Mouse (Mus musculus): ENCODE data around the gene Gys2.
A peak's percentile ranks its signal among the peaks of the same experiment; 100 is the strongest.
"Not testable (repeated sequence)": the region's sequence is repeated elsewhere in the genome, so short reads cannot be mapped to it uniquely, and the experiment has no call there.

Gys2 gene

DNA sequence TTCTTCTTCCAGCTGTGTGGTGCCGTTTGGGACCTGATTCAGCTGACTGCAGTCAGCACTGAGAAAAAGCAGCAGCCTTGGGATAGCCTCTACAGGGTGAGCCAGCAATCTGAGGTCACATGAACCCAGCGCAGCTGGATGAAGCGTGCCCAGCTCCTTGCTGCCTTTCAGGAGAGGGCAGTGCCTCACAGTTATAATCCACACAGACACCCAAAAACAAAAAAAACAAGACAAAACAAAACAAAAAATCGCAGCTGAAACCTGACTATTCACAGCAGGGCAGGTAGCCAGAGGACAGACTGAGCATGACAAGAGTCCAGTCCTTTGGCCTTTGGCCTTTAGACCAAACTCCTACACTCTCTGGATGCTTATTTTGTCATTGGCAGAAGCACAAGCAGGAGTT lies at the start of gene Gys2:
TSS of gene Gys2 (minus strand) at position 309 of the 403 bp plus-strand sequence.
- DNase-seq: no peak

DNA sequence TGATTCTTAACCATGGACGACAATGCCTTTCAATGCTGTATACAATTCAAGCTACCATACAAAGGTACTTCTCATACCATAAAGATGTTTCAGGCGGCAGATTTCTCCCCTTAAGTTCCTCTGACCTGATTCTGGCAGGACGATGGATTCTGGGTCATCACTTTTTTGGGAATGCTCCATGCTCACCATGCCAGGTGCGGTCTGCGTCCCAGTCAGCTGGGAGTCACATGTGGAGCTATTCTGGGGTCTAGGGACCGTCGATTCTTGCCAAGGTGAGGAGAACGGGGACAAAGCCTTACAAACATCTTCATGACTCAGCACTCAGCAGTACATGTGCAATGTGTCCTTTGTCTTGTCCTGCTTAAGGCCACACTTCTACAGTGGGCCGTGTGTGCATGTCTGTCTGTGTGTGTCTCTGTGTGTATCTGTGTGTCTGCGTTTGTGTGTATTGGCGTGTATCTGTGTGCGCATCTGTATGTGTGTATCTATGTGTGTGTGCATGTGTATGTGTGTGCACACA lies 48.7 kb upstream of the Gys2 start:
- no peak for DNase-seq

DNA sequence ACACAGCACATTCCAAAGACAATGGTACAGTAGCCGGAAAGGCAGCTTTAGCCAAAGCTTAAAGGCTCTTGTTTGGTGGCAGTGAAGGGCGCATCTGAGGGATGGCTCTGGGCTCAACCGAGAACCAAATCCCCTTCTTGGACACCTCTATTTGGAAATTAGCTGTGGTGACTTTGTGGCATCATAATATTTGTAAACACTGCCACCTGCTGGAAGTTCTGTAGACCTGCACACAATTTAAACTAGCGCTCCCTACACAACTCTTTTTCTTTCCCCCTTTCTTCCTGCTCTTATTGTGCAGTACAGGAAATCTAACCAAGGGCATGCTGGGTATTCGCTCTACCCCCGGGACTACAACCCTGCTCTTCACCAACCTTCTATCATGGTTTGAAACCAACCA lies 46.2 kb upstream of the Gys2 start:
- DNase-seq: no peak

DNA sequence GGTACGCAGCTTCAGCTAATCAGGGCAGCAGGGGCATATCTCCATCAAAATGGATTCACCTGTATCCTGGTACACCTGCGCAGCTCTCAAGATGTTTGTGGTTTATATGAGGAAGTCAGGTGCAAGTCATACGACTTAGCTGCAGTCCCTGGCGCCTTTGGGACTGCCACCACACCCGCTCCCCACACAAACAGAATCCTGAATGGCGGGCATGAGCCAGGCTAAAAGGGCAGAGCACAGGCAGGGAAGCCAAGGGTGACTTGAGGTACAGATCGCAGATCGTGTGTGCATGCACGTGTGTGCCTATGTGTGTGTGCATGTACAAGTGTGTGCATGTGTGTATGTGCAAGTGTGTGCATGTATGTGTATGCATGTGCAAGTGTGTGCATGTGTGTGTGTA lies 42.5 kb upstream of the Gys2 start:
- DNase-seq: not testable (repeated sequence)

DNA sequence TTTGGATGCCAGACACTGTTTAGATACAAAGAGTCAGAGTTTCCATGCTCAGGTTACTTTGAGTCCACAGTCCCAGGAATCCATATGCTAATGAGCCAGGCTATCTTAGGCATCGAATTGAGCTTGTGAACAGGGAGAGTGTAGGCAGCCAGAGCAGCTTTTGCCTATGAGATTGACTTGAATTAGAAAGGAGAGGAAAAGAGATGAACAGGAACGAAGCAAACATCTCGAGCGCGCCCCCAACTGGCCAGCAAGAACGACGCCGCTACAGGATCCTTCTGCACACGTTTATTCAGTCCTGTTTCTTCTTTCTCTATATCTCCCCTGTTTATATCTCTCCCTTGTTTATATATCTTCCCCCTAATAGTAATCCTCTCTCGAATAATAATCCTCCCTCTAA lies 42.0 kb upstream of the Gys2 start:
- peak; percentile 40 for DNase-seq

DNA sequence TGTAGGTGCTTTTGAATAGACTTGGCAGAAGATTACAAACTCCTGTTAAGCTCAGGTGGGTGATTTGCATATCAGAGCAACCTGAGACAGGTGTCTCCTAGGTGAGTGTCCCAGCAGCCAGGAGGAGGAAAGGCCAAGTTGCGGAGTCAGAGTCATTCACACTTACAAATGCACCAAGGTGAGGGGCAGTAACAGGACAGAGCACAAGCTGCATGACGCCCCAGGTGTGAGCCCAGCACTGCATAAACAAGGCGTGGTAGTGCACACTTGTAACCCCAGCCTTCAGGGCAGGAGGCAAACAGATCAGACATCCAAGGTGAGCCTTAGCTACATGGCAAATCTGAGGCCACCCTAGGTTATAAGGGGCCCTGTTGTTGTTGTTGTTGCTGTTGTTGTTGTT lies 40.0 kb upstream of the Gys2 start:
- no peak for DNase-seq

DNA sequence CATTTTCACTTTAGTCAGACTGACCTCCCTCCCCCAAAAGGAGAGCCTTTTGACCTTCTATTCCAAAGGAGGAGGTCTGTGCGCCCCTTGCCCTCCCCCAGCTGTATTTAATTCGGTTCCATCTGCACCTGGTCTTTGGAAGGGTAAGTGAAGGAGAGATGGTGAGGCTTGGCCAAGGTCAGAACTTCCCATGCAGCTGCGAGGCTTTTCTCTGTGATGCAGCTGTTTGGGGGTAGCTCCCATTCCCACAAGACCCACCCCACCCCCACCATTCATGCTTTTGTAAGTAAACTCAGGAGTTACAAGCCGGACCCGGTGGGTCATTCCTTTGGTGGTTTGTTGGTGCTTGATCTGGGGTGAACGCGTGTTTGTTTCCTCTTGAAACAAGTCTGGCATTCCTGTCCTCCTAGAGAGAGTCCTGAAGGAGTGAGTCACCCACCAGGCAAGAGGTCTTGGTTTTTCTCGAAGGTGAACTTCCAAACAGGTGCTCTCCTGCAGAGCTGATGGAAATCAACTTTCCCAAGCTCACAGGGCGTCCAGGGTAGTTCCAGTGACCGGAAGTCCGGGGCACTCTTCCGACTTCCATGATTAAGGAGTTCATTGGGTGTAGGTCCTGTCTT lies 38.7 kb upstream of the Gys2 start:
- no peak for DNase-seq

DNA sequence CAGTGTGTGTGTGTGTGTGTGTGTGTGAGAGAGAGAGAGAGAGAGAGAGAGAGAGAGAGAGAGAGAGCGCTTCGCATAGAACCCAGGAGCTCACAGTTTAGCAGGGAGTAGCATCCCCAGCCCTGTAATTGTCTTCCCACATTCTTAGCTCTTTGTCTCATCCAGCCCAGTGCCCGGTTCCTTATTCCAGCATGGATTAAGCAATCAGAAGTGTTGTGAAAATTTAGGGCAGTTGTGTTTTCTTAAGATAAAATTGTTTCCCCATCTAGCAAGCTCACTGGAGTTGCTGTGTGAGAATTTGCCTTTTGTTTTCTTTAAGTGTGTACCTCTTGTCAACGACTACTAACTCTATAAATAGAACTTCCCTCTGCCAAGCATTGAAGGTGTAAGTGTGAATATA lies 35.8 kb upstream of the Gys2 start:
- no peak for DNase-seq

DNA sequence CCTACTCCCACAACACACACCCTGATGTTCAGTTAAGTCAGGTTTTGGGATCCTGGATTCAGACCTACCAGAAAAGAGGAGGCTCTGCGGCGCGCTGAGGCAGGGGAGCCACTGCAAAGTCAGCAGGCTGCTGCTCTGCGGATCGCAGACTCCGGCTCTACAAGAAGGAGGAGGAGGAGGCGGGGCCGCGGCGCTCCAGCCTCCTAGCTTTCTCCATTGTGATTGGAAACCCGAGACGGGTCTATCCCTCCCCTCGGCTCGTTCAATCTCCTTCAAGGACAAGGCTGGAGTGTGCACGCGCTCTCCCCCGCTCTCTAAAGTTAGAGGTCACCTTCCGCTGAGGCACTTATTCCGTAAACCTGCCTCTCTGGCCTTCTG lies 34.9 kb upstream of the Gys2 start, which contains the start of gene Ldhb:
TSS of gene Ldhb (minus strand) at position 173 of the 378 bp plus-strand sequence.
- peak; percentile 75 for DNase-seq

DNA sequence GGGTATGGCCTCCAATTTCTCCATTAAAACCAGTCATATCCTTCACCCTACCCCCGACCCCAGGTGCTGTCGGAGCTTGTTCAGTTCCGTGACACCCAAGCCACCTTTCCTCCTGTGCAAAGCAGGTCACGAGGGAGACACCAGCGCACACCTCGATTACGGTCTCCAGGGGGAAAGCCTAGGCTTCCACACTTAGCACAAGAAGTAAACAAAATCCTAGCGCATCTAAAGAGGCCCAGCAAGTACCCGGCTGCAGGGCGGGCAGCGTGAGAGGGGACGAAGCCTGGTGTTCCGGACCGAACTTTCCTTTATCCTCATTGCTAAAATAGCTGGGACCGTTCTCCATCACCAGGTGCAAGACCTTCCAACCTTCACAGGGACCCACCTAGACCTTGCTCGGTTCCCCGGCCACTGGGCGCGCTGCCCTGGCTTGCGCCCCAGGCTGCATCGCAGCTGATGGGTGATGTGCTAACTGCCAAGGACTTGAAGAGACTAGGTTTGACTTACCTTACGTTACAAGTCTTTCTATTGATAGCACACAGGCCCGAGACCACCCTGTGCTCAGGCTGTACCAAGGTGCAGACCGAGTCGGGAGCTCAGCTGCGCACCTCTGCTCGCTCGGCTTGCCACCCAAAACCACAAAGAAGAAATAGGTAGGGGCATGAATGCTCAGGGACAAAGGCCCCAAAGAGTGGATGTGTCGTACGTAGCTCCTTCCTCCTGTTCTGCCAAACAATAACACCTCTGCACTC lies 34.3 kb upstream of the Gys2 start:
- no peak for DNase-seq

DNA sequence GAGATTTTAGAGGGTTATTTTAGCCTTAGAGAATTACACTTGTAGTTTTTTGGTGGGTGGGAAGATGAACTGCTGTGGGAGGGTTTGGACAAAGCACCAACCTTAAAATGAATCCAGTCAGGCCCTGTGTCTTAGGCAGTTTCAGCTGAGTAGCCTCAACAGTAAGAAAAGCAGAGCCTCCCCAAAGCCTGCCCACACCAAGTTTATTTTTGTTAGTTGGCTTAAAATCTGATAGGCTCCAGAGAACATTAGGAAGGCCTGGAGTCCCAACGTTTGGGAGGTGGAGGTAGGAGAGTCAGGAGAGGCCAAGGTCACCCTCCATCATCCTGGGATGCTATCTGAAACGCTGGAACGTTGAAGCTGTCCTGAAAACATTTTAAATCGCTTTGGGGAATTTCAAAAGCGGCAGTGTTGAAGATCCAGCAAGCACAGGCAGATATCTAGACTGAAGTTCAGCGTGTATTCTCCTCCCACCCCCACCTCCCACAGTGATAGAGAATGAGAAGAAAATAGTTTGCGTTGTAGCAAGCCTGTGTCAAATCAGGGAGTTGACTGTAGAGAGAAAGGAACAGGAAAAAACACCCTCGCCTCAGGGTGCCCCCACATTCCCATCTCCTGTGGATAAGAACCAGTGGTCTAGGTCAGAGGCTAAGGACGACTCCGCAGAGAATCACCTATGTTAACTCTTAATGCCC lies 33.6 kb upstream of the Gys2 start:
- DNase-seq: no peak

DNA sequence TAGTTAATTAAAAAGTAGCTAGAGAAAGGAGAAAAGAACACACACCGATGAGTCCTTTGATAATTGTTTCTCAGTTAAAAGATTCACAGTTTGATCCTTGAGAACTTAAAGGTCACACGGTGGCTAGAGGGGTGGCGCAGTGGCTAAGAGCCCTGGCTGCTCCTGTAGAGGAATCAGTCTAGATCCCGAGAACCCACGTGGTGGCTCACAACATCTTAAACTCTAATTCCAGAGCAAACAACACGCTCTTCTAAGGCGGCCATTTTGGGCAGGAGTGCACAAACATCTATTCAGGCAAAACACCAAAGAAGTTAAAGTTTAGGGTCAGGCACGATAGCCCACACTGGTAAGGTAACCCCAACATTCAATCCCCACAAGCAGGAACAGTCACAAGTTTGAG lies 30.7 kb upstream of the Gys2 start:
- no peak for DNase-seq

DNA sequence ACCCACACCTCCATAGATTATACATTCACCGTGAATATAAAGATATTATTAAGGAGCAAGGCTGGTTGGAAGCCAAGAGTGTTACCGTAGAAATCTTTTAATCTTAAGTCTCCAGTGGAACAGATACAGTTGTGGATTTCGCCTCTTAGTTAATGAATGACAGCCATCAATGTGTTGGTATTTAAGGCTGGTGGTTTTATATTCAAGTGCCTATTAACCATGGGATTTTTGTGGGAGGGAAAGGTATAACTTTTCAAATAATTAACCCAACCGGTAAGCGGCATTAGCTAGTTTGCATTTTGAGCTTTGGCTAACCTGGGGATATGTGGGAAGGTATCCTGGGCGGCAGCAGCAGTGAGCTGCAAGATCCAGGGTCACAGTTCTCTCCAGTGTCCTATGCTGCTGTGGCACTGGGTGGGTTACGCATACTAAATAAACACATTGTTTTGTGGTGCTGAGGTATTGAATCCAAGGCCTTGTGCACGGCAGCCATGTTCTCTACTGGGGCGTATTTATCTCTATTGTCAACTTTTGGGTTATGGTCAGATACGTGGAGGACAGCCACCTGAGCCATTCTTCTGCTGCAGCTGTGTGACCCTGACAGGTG lies 29.7 kb upstream of the Gys2 start:
- DNase-seq: no peak

DNA sequence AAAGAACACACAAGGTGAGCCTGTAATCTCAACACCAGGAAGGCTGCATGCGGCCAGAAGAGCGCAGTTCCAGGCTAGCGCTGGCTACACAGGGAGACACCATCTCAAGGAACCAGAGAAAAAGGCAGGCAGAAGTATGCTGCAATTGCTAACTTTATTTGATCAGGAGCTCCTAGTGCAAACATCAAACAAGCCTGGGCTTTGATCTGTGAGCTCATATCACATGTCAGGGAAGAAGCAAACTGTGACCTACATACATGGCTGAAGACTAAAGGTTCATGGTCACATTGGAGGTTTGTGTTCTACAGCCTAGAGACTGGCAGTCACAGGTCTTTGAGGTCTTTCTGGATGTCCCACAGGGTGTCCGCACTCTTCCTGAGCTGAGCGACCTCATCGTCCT lies 17.2 kb upstream of the Gys2 start:
- not testable (repeated sequence) for DNase-seq

DNA sequence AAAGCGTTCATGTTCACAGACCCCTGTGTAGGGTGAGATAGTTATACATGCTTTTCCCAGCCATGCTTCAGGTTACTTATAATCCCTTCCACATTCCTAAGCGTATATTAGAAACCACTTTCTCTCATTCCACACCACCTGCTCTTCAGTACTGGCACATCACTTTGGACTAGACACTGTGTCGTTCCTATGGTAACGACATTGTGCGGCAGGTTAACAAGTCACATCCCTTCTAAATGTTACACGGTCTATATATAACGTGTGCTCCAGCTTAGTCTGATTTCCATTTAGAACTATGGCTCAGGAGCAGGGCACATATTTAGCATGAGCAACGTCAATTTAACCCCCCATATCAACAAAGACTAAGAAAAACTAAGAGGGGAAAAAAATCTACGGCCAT lies 14.7 kb upstream of the Gys2 start:
- DNase-seq: no peak

DNA sequence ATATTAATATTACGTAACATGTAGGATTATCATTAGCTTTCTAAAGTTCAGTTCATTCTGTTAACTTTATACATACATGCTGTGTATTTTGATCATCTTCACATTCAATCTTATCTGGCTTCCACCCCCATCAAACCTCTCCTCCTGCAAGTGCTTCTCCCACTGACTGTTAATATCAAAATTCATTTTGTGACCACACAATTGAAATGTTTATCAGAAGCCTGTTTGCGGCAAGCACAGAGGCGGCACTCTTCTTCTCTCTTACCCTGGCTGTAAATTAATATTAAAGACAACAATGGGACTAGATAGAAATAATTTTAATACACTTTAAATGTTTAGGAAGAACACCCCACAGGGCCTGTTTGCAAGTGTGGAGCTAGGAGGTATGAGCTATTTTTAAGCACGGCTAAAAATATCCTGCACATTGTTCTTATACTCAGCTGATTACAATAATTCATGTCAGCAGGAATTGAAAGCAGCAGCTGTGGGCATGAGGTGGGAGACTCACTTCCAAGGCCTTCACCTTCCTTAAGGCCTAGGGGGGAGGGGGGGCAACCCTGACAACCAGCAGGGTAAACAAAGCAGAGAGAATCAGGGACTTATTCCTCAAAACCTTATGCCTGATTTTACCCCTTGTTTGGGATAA lies 12.7 kb upstream of the Gys2 start:
- no peak for DNase-seq

DNA sequence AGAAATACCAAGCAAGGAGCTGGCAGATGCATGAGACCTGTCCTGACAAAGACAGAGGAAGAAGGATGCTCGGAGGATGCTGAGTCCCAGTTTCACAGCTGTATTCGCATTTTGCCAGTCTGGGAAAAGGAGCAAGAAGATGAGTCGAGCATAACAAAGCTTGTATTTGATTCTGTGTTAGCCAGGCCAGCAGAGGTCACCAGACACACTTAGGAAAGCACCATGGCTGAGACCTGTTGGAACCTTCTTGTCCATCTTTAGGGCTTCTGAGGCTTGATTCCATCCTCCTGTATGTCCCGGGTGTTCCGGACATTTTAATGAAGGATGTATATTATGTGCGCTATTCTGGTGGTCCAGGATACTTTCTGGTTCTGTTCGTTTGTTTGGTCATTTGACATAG lies 4.3 kb upstream of the Gys2 start:
- DNase-seq: no peak

DNA sequence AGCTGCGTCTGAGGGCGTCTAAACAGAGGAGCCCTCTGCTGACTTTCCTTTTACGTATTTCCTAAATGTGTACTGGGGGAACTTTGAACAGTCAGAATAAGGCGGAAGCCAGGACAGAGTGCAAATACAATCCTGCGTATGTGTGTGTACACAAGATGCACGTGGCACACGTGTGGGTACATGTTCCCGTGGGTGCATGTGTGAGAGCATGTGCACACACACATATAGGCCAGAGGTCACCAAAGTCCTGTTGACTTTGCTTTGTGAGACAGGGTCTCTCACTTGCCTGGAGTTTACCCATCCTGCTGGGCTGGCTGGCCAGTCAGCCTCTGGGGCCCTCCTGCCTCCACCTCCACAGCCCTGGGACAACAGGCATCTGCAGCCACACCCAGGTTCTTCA lies 1.8 kb downstream of the Gys2 start:
- peak; percentile 6 for DNase-seq

DNA sequence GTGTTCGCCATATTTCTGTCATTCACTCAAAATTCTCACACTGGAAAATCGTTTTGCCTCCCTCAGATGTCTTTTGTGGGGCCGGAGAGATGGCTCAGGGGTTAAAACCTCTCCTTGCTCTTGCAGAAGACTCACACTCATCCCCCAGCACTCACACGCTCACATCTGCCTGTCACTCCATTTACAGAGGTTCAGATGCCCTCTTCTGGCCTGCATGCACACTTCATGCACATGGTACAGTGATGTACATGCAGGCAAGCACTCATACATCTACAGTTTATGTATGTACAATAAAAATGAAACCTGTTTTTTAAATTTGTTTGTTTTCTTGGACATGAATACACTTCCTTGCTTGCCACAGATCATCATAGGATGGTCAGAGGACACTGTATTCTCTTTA lies 3.3 kb downstream of the Gys2 start:
- no peak for DNase-seq

DNA sequence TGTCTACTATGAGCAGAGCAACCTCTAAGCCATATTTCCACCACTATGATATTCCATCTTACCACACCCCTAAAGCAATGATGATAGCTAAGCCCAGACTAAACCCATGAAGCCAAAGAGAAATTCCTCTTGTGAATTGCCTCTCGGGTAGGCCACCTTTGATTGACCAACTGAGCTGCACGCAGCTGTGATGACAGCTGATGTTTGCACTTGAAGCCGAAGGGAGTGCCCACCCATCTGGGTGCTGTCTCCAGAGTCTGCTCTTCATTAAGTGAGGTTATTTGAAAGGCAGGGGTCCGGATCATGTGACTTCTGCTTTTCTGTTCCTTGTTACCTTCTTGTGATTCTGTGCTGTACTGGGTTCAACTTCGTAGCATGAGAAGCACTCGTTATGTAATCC lies 10.7 kb downstream of the Gys2 start:
- DNase-seq: no peak

DNA sequence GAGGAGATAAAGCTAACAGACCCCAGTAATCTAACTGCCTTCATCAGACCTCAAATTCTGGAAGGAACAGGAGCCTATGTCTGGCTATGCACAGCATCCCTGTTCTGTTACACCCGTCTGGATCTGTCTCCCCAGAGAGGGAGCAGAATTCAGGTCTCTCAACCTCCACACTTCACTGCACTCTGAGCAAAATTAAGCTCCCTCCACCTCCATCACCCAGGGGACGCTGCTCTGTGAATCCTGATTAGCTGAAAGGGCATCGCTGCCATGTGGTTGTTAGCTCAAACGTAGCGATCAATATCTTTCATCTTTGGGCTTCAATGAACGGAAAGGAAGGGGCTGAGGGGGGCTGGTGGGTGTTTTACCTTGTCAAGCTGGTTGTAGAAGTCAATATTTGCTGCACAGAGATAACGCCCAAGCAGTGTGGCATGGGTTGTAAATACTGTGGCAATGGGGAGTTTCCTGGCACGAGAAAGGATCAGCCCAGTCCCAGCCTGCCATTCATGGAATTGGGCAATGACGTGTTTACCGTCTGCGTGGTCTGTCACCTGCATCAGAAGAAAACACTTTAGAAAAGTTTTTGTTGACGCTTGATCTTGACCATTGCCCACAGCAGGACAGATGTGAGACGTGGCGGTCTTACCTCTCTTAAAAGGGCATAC lies 13.8 kb downstream of the Gys2 start:
- peak; percentile 9 for DNase-seq

DNA sequence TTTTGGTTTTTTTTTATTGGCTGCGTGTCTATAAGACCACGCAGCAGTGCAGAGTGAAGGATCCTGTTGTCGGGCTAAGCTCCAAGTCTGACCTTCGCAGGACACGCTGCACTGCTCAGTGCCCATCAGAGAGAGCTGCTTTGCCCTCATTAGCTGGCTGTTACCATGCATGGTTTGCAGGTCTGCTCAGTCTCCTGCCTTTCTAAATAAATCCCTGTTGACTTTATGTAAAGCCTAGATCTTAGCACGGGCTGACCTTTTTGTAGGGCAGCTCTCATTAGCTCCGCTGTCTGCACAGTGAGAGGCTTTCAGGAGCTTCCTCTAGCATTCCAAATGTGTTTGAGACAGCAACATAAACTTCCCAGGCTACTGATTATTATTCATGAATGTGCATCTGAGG lies 14.9 kb downstream of the Gys2 start:
- DNase-seq: no peak
